Mouse (Mus musculus): ENCODE measurements around the gene Gng13. TPM values are rescaled to one million over a fixed set of nuclear protein-coding genes. Genes with fewer than 3 reads are reported as not detected.

Gene Gng13
- 0.90 and 1.1 TPM in 2 replicates for polyA plus RNA-seq (2012; rRNA removed)

DNA sequence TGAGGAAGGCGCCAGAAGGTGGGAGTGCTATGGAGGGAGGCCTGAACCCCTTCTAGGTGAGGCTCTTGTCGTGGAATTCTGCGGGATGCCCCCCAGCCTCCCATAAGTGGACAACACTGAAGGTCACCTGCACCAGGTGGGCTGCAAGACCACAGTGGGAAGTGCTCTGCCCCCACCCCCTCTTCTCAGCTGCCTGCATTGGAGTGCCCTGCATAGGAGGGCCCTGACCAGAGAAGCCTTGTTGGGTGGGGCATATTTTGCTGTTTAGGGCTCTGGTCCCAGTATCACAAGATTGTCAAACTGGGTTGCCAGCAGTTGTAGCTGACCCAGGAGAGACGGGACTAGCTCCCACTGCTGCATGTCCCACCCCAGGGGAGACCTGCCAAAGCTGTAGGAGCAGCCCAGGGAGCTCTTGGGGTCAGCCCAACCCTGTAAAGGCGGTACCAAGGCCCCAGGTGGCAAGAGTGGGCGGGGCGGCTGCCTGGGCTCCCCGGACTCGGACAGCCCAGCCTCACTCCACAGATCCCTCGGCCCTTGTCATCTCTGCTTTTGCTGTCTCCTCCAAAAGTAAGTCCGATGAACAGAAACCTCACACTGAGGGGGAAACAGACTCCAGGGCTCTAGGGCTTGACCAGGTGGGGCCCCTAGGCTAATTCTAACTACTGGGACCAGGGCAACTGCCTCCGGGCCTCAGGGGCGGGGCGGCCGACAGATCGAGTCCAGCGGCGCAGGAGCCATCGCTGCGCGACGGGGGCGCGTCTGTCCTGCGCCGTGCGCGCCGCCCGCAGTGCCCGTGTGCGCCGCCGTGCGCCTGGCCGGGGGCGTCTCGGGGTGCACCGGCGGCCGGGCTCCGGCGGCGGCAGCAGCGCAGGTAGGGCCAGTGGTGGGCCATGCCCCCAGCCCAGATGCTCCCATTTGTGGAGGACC lies at the start of gene Gng13:
TSS of gene Gng13 (plus strand) at position 461 of the 927 bp plus-strand sequence.
- DNase-seq (ENCODE audit: low read depth) = no peak
- TF ChIP-seq POLR2A (IDR thresholded peaks at IDR 0.05; ENCODE audit: borderline replicate concordance, extremely low read depth, insufficient read depth, insufficient read length, poor library complexity, severe bottlenecking) (no peak), CTCF (IDR thresholded peaks at IDR 0.05; ENCODE audit: borderline replicate concordance, extremely low read depth, insufficient read depth, insufficient read length) (no peak)

DNA sequence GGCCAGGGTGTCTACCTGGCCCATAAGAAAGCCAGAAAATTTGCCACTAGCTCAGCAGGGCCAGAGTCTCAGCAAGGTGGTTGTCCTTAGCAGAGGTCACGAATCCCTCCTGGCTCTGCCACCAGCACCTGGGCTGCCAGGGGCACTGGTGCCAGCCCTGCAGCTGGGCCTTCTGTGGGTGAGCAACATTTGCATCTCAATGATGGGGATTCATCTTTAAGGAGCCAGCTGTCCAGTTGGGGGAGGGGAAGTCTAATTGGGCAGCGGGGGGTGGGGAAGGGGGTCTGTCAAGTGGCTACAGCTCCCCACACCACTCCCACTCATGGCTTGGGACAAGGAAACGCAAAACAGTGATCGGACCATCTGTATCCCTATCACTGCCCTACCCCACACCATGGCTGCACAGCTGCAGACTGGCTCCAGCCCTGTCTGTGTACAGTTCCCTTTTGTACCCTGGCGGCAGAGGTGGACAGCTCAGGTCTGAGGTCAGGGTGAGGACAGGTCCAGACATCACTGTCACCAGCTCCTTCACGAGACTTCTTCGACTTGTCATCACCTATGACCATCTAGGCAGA lies 48.4 kb upstream of the Gng13 start:
- DNase-seq (ENCODE audit: low read depth) = peak; percentile 71
- TF ChIP-seq POLR2A (IDR thresholded peaks at IDR 0.05; ENCODE audit: borderline replicate concordance, extremely low read depth, insufficient read depth, insufficient read length, poor library complexity, severe bottlenecking) (no peak), CTCF (IDR thresholded peaks at IDR 0.05; ENCODE audit: borderline replicate concordance, extremely low read depth, insufficient read depth, insufficient read length) (no peak)

- no peak for DNase-seq (ENCODE audit: low read depth)
- TF ChIP-seq CTCF (IDR thresholded peaks at IDR 0.05; ENCODE audit: borderline replicate concordance, extremely low read depth, insufficient read depth, insufficient read length) (no peak), POLR2A (IDR thresholded peaks at IDR 0.05; ENCODE audit: borderline replicate concordance, extremely low read depth, insufficient read depth, insufficient read length, poor library complexity, severe bottlenecking) (no peak)
Observed at GRCm38 (mm10) chr17:25672982-25673381, 44.0 kb upstream of the Gng13 start.

GRCm38 (mm10) chr17:25677969-25678368 lies 39.0 kb upstream of the Gng13 start:
- DNase-seq (ENCODE audit: low read depth) = no peak
- no peak for TF ChIP-seq POLR2A (IDR thresholded peaks at IDR 0.05; ENCODE audit: borderline replicate concordance, extremely low read depth, insufficient read depth, insufficient read length, poor library complexity, severe bottlenecking)
- no peak for TF ChIP-seq CTCF (IDR thresholded peaks at IDR 0.05; ENCODE audit: borderline replicate concordance, extremely low read depth, insufficient read depth, insufficient read length)

DNA sequence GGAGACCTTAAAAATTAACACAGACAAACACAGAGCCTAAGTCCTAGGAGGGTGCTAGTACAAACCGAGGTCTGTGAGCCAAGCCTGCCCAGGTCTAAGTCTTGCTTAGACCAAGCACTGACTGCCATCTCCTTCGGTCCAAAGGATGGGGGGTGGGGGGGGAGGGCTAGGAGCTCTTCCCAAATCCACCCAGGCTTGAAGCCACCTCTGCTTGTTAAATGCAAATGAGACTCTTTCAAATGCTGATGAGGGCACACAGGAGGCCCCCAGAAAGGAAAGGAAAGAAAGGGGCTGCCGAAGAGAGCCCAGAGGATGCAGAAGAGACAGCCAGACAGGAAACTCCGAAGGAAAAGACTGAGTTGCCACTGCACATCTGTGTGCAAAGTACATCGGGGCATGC lies 37.2 kb upstream of the Gng13 start:
- TF ChIP-seq CTCF (IDR thresholded peaks at IDR 0.05; ENCODE audit: borderline replicate concordance, extremely low read depth, insufficient read depth, insufficient read length) (no peak), POLR2A (IDR thresholded peaks at IDR 0.05; ENCODE audit: borderline replicate concordance, extremely low read depth, insufficient read depth, insufficient read length, poor library complexity, severe bottlenecking) (no peak)
- peak; percentile 79 for DNase-seq (ENCODE audit: low read depth)

DNA sequence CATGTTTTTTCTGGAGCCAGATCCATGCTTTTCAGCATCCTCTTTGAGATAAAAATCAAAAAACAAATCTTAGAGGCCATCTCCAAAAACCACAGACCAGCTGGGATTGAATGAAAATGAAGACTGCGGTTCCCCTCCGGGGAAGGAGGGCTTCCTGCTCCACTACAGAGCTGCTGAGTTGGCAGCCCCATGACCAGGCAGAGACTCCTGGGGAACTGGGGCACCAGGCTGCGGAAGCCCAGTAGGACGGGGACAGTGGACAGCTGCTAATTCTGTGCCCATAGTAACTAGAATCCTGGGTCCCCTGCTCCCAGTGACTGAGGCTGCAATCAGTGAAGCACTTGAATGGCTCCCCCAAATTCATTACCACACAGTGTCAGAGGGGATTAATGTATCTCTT lies 35.3 kb upstream of the Gng13 start:
- TF ChIP-seq CTCF (IDR thresholded peaks at IDR 0.05; ENCODE audit: borderline replicate concordance, extremely low read depth, insufficient read depth, insufficient read length) = no peak
- DNase-seq (ENCODE audit: low read depth) = no peak

- no peak for DNase-seq (ENCODE audit: low read depth)
- TF ChIP-seq CTCF (IDR thresholded peaks at IDR 0.05; ENCODE audit: borderline replicate concordance, extremely low read depth, insufficient read depth, insufficient read length) (peak; percentile 55), POLR2A (IDR thresholded peaks at IDR 0.05; ENCODE audit: borderline replicate concordance, extremely low read depth, insufficient read depth, insufficient read length, poor library complexity, severe bottlenecking) (no peak)
Observed at GRCm38 (mm10) chr17:25686323-25686722, 30.6 kb upstream of the Gng13 start.

DNA sequence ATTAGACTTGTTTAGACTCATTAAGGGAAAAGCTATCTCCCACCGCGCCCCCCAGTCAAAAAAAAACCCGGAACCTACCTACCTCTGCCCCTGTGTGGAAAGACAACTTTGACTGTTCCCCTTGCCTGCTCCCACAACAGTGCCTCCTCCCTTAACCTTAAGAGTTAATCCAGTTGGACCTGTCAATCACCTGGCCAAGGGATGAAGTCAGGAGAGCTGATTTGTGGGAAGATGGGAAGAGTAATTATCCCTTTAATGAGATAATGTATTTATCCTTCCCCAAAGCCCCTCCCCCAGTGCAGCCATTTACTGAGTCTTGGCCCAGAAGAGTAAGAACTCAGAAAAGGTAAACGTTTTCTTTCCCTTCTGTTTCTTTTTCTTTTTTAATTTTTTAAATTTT lies 28.0 kb upstream of the Gng13 start:
- TF ChIP-seq CTCF (IDR thresholded peaks at IDR 0.05; ENCODE audit: borderline replicate concordance, extremely low read depth, insufficient read depth, insufficient read length) = no peak
- no peak for TF ChIP-seq POLR2A (IDR thresholded peaks at IDR 0.05; ENCODE audit: borderline replicate concordance, extremely low read depth, insufficient read depth, insufficient read length, poor library complexity, severe bottlenecking)

GRCm38 (mm10) chr17:25696263-25696662 lies 20.7 kb upstream of the Gng13 start:
- no peak for DNase-seq (ENCODE audit: low read depth)
- TF ChIP-seq CTCF (IDR thresholded peaks at IDR 0.05; ENCODE audit: borderline replicate concordance, extremely low read depth, insufficient read depth, insufficient read length) = no peak
- no peak for TF ChIP-seq POLR2A (IDR thresholded peaks at IDR 0.05; ENCODE audit: borderline replicate concordance, extremely low read depth, insufficient read depth, insufficient read length, poor library complexity, severe bottlenecking)

More for the DNA sequence above, 28.0 kb upstream of the Gng13 start:
- no peak for DNase-seq (ENCODE audit: low read depth)

GRCm38 (mm10) chr17:25698446-25698845 lies 18.5 kb upstream of the Gng13 start:
- peak; percentile 85 for DNase-seq (ENCODE audit: low read depth)
- TF ChIP-seq POLR2A (IDR thresholded peaks at IDR 0.05; ENCODE audit: borderline replicate concordance, extremely low read depth, insufficient read depth, insufficient read length, poor library complexity, severe bottlenecking) = no peak
- peak; percentile 84 for TF ChIP-seq CTCF (IDR thresholded peaks at IDR 0.05; ENCODE audit: borderline replicate concordance, extremely low read depth, insufficient read depth, insufficient read length)

DNA sequence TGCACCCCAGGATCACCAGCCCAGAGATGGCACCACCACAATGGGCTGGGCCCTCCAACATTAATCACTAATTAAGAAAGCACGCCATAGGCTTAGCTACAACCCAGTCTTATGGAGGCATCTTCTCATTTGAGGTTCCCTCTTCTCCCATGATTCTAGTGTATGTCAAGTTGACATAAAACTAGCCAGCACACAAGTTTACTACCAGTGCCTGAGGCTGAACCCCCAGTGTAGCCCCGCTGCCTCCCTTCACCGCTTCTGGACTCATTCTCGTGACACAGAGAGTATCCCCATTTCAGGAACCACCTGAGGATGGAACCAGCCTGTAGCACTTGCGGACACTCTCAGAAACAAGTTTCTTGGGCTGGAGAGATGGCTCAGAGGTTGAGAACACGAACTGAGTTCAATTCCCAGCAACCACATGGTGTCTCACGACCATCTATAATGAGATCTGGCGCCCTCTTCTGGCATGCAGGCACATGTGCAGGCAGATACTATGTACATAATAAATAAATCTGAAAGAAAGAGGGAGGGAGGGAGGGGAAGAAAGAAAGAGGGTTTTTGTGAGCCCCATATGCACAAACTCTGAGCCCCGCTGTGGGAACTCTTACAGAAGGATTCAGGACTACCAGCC lies 16.0 kb upstream of the Gng13 start:
- DNase-seq (ENCODE audit: low read depth) = no peak
- peak; percentile 40; the same call in 1 of the 2 replicates for TF ChIP-seq CTCF (IDR thresholded peaks at IDR 0.05; ENCODE audit: borderline replicate concordance, extremely low read depth, insufficient read depth, insufficient read length)
- TF ChIP-seq POLR2A (IDR thresholded peaks at IDR 0.05; ENCODE audit: borderline replicate concordance, extremely low read depth, insufficient read depth, insufficient read length, poor library complexity, severe bottlenecking) = no peak

All from brain, embryonic 14.5 days (tissue).